Mouse (Mus musculus) ovary, postnatal 36 days (tissue): ENCODE data around the gene Sept4.

Source experiments
- DNase-seq: peaks from one replicate; pipeline ENCODE4 v3.0.0; 2022; ENCODE audit warnings: low spot score, mixed read lengths

Gene Sept4

GRCm38 (mm10) chr11:87568255-87568953 is at the start of gene Sept4:
Gene Sept4 (plus strand): TSS chr11:87568903.
- DNase-seq, result no peak

GRCm38 (mm10) chr11:87519260-87519659 is 49.4 kb upstream of the Sept4 start:
- no peak for DNase-seq

- no peak for DNase-seq
Observed at GRCm38 (mm10) chr11:87523466-87523865, 45.2 kb upstream of the Sept4 start.

GRCm38 (mm10) chr11:87523967-87524366 is 44.7 kb upstream of the Sept4 start:
- DNase-seq, result no peak

GRCm38 (mm10) chr11:87524780-87525179 is 43.9 kb upstream of the Sept4 start:
- DNase-seq, result no peak

- no peak for DNase-seq
Observed at GRCm38 (mm10) chr11:87527364-87527763, 41.3 kb upstream of the Sept4 start.

- no peak for DNase-seq
Observed at GRCm38 (mm10) chr11:87527990-87528389, 40.7 kb upstream of the Sept4 start.

- no peak for DNase-seq
Observed at GRCm38 (mm10) chr11:87531695-87532094, 37.0 kb upstream of the Sept4 start.

GRCm38 (mm10) chr11:87542285-87542684 is 26.4 kb upstream of the Sept4 start:
- DNase-seq, result no peak

- peak; percentile 15 for DNase-seq
Observed at GRCm38 (mm10) chr11:87542906-87543305, 25.8 kb upstream of the Sept4 start.

GRCm38 (mm10) chr11:87553342-87553741 is 15.4 kb upstream of the Sept4 start:
- no peak for DNase-seq

- no peak for DNase-seq
Observed at GRCm38 (mm10) chr11:87554386-87554785, 14.3 kb upstream of the Sept4 start.

- DNase-seq, result no peak
Observed at GRCm38 (mm10) chr11:87555106-87555703, 13.5 kb upstream of the Sept4 start.

GRCm38 (mm10) chr11:87561208-87561607 is 7.5 kb upstream of the Sept4 start:
- no peak for DNase-seq

- DNase-seq, result no peak
Observed at GRCm38 (mm10) chr11:87566501-87566900, 2.2 kb upstream of the Sept4 start, which contains the start of gene Gm11492. Gene Gm11492 (plus strand): TSS chr11:87566653.

- DNase-seq, result no peak
Observed at GRCm38 (mm10) chr11:87570743-87571142, 2.0 kb downstream of the Sept4 start.

GRCm38 (mm10) chr11:87571361-87571950 is 2.8 kb downstream of the Sept4 start:
- no peak for DNase-seq

- no peak for DNase-seq
Observed at GRCm38 (mm10) chr11:87573751-87574150, 5.0 kb downstream of the Sept4 start.

GRCm38 (mm10) chr11:87574520-87575180 is 5.9 kb downstream of the Sept4 start:
- no peak for DNase-seq

- no peak for DNase-seq
Observed at GRCm38 (mm10) chr11:87577601-87578248, 9.0 kb downstream of the Sept4 start.

GRCm38 (mm10) chr11:87578249-87578962 is 9.7 kb downstream of the Sept4 start:
- peak; percentile 68 for DNase-seq
